Mouse (Mus musculus) heart, postnatal 0 days (tissue): ENCODE measurements at regions not wholly inside any gene's neighbourhood (a gene's known extent, or its start where the extent isn't known, plus 50 kb on each side); places are given as distances from the start of the nearest gene placed in this dataset.

Source experiments
- CTCF ChIP-seq: IDR thresholded peaks from 2 replicates; pipeline ENCODE4 v1.5.1; 2016; ENCODE audit warnings: antibody characterized with exemption, control low read depth, low read depth
- EP300 ChIP-seq: IDR thresholded peaks from 2 replicates; pipeline ENCODE4 v1.6.1; 2016; ENCODE audit warnings: antibody characterized with exemption, low read depth

DNA sequence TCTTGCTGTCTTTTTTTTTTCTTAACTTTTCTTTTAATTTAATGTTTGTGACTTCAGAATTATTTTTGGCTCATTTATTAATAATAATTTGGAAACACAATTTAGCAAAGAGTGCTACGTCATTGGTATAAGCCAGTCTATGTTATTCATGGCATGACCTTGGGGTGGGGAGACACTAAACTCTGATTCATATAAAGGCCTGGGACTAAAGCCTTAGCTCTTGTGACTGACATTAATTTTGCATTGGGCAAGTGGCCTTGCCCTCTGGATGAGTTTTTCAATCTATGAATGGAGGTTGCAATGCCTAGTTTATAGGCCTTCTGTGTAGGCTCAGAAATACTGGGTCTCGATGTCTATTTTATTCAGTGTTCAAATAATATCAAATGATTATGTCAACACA is 169.8 kb upstream of the Nlrp1b start:
- no peak for TF ChIP-seq EP300
- no peak for TF ChIP-seq CTCF
